Mouse (Mus musculus): Measurements from ENCODE around the gene Spata20. TPM values are rescaled to one million over a fixed set of nuclear protein-coding genes. Genes with fewer than 3 reads are reported as not detected.

Gene Spata20
- polyA plus RNA-seq, 1 experiment, result not detected

DNA sequence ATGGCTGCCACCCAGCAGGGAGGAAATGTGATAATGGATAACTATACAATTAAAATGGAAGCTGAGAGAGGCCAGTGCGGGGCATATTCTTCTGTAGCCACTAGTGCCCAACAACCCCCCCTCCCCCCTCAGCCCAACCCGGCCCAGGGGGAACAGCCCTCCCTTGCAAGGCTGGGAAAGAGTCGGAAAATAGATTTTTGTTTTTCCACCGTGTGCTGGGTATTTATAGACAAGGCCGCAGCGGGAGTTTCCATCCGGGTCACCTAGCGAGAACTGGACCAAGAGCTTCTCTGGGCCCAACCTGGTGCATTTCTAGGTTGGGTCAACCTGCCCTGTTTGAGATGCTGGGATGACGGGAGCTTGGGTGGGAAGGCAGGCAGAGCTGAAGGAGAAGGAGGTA lies 44.2 kb downstream of the Spata20 start:
- Histone ChIP-seq H3K4me1 (no peaks in the 10 kb centered on the region), H3K36me3 (replicated peaks; ENCODE audit: low read length) (no peaks in the 10 kb centered on the region), H3K4me3 (replicated peaks) (no peak overlapping the region), H3K9me3 (no peaks in the 10 kb centered on the region), H3K27me3 (replicated peaks) (peaks cover 89% of the 10 kb centered on the region)
- TF ChIP-seq GATA1 (IDR thresholded peaks at IDR 0.05; ENCODE audit: borderline replicate concordance, low read length), result no peak
- TF ChIP-seq FLI1 (IDR thresholded peaks at IDR 0.05; ENCODE audit: low read length), result no peak

DNA sequence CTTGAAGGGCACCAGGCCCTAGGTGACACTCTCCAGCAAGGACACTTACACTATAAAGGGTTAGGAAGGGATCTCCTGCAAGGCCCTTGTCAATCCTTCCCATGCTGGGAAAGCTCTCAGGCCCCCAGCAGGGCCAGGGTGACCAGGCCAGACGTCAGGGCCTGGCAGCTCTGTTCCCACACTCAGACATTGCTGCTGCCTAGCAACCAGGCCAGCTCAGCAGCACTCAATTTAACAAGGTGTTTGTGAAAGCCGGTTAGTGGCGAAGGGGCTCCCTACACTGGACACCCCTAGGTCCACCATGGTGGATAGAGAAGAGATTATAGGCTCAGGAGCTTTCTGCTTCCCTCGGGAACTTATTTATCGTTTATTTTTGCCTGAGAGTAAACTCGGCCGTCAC lies 44.9 kb downstream of the Spata20 start:
- Histone ChIP-seq H3K9me3 (no peaks in the 10 kb centered on the region), H3K4me3 (replicated peaks) (no peak overlapping the region), H3K36me3 (replicated peaks; ENCODE audit: low read length) (no peaks in the 10 kb centered on the region), H3K27me3 (replicated peaks) (peaks cover 88% of the 10 kb centered on the region), H3K4me1 (no peaks in the 10 kb centered on the region)
- TF ChIP-seq FLI1 (IDR thresholded peaks at IDR 0.05; ENCODE audit: low read length) (no peak), GATA1 (IDR thresholded peaks at IDR 0.05; ENCODE audit: borderline replicate concordance, low read length) (no peak)

DNA sequence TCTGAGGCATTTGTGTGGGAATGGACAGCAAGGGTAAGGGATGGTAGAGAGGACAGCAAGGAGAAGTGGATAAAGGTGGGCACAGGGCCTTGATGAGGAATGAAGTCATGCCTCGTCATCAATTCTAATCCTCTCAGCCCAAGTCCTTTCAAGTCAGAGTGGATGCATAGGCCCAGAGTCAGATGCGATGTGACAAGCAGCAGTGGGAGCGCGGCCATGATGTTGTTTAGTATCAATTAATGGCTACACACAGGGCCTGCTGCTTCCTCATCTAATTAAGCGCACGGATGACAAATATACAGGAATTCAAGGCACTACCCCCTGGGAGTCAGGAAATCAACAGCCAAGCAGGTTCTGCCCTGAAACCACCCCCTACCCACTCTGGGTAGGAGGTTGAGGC lies 45.6 kb downstream of the Spata20 start:
- TF ChIP-seq GATA1 (IDR thresholded peaks at IDR 0.05; ENCODE audit: borderline replicate concordance, low read length), result no peak
- TF ChIP-seq FLI1 (IDR thresholded peaks at IDR 0.05; ENCODE audit: low read length), result no peak
- H3K9me3 ChIP-seq, result no peaks in the 10 kb centered on the region
- no peaks in the 10 kb centered on the region for H3K36me3 ChIP-seq (replicated peaks; ENCODE audit: low read length)
- no peaks in the 10 kb centered on the region for H3K4me1 ChIP-seq
- H3K4me3 ChIP-seq (replicated peaks), result no peak overlapping the region
- H3K27me3 ChIP-seq (replicated peaks), result peaks cover 83% of the 10 kb centered on the region

DNA sequence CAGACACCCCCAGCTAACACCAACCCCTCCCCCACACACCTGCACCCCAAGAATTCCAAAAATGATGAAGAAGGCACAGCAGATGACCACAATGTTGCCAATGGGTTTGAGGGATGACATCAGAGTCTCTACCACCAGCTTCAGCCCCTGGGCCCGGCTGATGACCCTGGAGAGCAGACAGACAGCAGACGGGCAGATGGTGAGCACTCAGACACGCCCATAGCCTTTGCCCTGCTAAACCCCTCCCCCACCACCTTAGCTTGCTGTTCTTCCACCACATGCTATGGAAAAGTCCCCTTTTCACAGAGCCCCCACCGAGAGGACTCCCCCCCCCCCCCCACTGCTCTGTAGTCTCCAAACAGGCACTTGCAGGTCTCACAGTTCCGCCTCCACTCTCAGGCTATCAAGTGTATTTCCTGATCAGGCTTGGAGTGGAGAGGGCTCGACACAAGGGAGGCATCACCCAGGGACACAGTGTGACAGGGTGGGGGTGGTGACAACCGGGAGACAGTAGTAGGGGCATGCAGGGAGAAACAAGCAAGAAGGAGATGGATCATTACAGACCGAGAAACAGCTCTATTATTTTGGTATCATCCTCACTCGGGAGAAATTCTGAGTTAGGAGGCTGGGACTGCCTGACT lies 56.8 kb downstream of the Spata20 start:
- peaks cover 91% of the 10 kb centered on the region for H3K27me3 ChIP-seq (replicated peaks)
- no peaks in the 10 kb centered on the region for H3K36me3 ChIP-seq (replicated peaks; ENCODE audit: low read length)
- H3K4me3 ChIP-seq (replicated peaks), result no peak overlapping the region
- peaks cover 4% of the 10 kb centered on the region; the same call in 1 of the 2 replicates for H3K4me1 ChIP-seq
- H3K9me3 ChIP-seq, result no peaks in the 10 kb centered on the region
- no peak for TF ChIP-seq FLI1 (IDR thresholded peaks at IDR 0.05; ENCODE audit: low read length)
- TF ChIP-seq GATA1 (IDR thresholded peaks at IDR 0.05; ENCODE audit: borderline replicate concordance, low read length), result no peak

Other genes with a start within 250 kb of the Spata20 start
- not detected in 2 replicates for gene Wfikkn2, start 240.2 kb downstream of the Spata20 start, polyA plus RNA-seq (2012; ENCODE audit: insufficient read depth, low replicate concordance)
- gene Gm21885, start 204.3 kb downstream of the Spata20 start, polyA plus RNA-seq (2012; ENCODE audit: insufficient read depth, low replicate concordance), result not detected in 2 replicates
- gene Luc7l3, start 164.2 kb downstream of the Spata20 start, polyA plus RNA-seq (2012; ENCODE audit: insufficient read depth, low replicate concordance), result 2.8 and 22.3 TPM in 2 replicates
- gene Ankrd40, start 158.2 kb downstream of the Spata20 start, polyA plus RNA-seq (2012; ENCODE audit: insufficient read depth, low replicate concordance), result 32.7 and 40.6 TPM in 2 replicates
- 6.3 TPM in 1 of 2 replicates, not detected in the other for gene Abcc3, start 93.2 kb downstream of the Spata20 start, polyA plus RNA-seq (2012; ENCODE audit: insufficient read depth, low replicate concordance)
- not detected in 2 replicates for gene Cacna1g, start 12.0 kb downstream of the Spata20 start, polyA plus RNA-seq (2012; ENCODE audit: insufficient read depth, low replicate concordance)
- not detected in 2 replicates for gene Epn3, start 13.8 kb upstream of the Spata20 start, polyA plus RNA-seq (2012; ENCODE audit: insufficient read depth, low replicate concordance)
- not detected in 2 replicates for gene Mycbpap, start 35.6 kb upstream of the Spata20 start, polyA plus RNA-seq (2012; ENCODE audit: insufficient read depth, low replicate concordance)
- gene Rsad1, start 63.1 kb upstream of the Spata20 start, polyA plus RNA-seq (2012; ENCODE audit: insufficient read depth, low replicate concordance), result 0.92 and 2.2 TPM in 2 replicates
- 0.45 TPM in 1 of 2 replicates, not detected in the other for gene Chad, start 78.9 kb upstream of the Spata20 start, polyA plus RNA-seq (2012; ENCODE audit: insufficient read depth, low replicate concordance)
- 12.9 and 26.6 TPM in 2 replicates for gene Acsf2, start 115.7 kb upstream of the Spata20 start, polyA plus RNA-seq (2012; ENCODE audit: insufficient read depth, low replicate concordance)
- 85.5 and 96.0 TPM in 2 replicates for gene Lrrc59, start 143.6 kb upstream of the Spata20 start, polyA plus RNA-seq (2012; ENCODE audit: insufficient read depth, low replicate concordance)
- 5.8 and 93.0 TPM in 2 replicates for gene Mrpl27, start 167.6 kb upstream of the Spata20 start, polyA plus RNA-seq (2012; ENCODE audit: insufficient read depth, low replicate concordance)
- gene Eme1, start 167.8 kb upstream of the Spata20 start, polyA plus RNA-seq (2012; ENCODE audit: insufficient read depth, low replicate concordance), result 6.0 and 9.3 TPM in 2 replicates
- gene Xylt2, start 191.3 kb upstream of the Spata20 start, polyA plus RNA-seq (2012; ENCODE audit: insufficient read depth, low replicate concordance), result 5.2 and 18.2 TPM in 2 replicates
- not detected in 2 replicates for gene Gm11541, start 218.3 kb upstream of the Spata20 start, polyA plus RNA-seq (2012; ENCODE audit: insufficient read depth, low replicate concordance)

All from megakaryocyte, embryonic 14.5 days (primary cell).